Mouse (Mus musculus): Measurements from ENCODE around the gene Msto1.
"Not testable (repeated sequence)": the region's sequence is repeated elsewhere in the genome, so short reads cannot be mapped to it uniquely, and the experiment has no call there.

The Msto1 gene

DNA sequence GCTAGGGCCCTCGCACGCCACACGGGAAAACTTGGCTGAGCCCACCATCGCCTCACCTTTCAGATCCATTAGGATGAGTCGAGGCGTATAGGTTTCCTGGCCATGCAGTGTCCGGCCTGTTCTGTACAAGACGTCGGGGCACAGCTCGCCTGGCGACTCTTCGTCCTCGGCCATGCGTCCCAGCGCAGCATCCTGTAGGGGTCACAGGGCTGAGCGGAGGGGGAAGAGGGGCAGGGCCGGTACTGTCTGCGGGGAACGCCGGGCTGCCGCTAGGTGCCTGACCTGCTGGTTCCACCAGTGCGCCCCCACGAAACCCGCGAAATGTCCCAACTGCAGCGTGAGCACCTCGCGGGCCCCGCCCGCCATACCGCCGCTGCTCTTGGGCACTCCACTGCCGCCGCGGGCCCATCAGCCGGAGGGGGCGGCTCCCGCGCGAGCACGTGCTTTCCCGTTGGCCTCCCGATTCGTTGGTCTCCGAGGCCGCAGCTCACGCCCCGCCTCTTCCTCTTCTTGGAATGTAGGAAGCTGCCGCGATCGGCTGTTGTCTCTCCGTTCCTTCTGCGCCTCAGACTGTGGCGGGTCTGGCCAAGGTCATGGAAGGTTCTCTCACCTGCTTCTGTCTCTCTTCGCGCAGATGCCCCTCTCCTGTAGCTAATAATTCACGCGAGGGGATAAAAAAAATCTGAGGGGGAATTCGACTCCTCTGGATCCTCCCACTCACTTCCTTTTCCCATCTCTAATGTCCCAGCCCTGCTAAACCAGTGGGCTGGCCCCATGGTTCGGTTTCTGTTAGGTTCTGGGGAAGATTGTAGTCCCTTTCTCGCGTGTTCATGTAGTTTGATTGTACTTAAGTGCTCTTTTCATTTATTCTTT, at the start of gene Msto1:
Gene Msto1, minus strand, starts transcription at position 489 of the 873 bp plus-strand sequence.
- peak; percentile 87 for DNase-seq

DNA sequence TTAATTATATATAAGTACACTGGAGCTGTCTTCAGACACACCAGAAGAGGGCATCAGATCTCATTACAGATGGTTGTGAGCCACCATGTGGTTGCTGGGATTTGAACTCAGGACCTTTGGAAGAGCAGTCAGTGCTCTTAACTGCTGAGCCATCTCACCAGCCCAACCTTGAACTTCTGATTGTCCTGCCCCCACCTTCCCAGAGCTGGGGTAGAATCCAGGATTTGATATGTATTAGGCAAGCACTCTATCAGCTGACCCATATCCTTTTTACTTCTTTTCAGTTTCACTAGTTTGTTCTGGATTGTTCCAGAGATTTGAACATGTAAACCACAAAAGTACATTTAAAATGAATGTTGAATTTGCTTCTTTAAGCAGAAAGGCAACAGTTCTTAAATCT, 49.4 kb upstream of the Msto1 start:
- not testable (repeated sequence) for DNase-seq

DNA sequence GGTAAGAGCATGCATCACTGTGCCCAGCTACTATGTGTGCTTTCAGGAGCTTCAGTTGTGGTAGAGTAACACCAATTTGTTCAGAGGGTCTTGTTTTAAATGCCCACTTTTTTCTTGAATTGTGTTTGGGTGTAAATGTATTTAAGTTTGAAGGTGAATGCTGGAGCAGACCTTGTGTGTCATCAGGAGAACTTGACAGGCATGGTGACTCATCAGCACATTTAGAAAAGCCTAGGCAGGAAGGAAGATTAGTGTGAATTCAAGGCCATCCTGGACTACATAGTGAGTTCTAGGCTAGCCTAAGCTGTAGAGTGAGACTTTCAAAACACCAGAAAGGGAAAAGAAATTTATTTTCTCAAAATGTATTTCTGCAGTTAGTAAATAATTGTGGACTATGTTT, 39.9 kb upstream of the Msto1 start:
- no peak for DNase-seq

DNA sequence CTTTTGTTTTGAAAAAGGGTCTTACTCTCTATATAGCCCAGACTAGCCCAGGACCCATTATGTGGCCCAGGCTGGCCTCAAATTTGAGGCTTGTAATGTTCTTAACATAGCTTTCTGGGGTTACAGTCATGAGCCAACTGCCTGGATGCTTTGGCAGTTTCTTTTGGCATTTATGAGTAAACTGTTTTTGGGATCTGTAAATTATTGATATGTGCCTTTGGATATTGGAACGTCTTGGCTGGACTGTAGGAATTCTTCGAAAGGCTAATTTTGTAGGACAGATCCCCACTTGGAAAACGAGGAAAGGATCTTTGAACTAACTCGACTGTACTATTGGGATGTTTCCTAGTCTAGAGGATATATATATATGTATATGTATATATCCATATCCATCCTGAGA, 39.4 kb upstream of the Msto1 start:
- no peak for DNase-seq

DNA sequence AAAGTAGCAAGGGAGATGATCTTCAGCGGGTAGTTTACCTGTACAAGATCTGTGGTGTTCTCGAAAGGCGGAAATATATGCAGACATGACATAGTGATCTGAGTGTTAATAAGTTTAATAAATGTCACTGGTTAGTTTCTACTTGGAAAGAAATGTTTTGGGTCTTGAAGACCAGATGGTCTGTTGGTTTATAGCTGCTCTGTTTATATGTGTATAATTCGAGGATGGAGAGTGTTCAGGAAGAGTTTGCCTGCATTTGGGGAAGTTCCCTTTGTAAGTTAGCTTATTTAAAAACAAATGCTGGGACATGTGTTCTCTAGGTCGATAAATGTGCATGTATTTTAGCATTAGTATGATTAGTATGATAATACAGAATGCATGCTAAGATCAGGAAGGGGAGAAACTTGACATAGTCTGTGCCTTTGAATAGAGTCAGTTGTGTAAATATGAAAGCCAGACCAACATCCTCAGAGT, 37.6 kb upstream of the Msto1 start:
- no peak for DNase-seq

DNA sequence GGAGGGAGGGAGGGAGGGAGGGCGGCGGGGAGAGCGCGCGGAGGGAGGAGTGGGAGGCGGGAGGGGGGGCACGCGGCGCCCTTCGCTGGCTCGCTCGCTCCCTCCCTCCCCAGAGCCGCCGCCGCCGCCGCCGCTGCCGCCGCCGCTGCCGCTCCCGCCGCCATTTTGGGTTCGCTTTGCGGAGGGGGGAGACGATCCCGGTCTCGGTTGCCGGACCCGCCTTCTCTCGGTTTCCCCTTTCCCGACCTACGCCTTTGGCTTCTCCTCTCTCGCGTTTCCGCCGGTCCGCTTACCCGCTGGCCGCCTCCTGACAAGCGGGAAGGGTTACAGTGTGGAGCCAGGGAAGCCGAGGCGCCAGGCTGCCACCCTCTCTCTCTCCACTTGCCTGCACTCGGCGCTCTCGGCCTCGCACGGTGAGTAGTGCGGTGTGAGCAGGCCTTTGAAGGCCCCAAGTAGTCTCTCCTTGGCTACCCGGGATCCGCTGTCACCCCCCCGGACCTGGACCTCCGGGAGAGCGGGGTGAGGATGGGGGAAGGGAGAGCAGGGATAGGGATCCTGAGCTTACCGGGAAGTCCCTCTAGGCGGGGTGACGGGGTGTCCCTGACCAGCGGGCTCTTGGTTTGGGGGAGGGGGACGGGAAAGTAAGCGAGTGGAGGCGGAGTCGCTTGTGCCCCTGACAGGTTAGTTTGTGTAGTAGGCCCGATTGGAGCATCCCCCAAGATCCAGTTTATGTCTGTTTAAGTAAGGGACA, 37.0 kb upstream of the Msto1 start, which contains the start of the genes Ash1l and Dap3:
Gene Ash1l, plus strand, starts transcription at position 47 of the 751 bp plus-strand sequence.
Gene Dap3, minus strand, starts transcription at position 606 of the 751 bp plus-strand sequence.
- peak; percentile 73 for DNase-seq

DNA sequence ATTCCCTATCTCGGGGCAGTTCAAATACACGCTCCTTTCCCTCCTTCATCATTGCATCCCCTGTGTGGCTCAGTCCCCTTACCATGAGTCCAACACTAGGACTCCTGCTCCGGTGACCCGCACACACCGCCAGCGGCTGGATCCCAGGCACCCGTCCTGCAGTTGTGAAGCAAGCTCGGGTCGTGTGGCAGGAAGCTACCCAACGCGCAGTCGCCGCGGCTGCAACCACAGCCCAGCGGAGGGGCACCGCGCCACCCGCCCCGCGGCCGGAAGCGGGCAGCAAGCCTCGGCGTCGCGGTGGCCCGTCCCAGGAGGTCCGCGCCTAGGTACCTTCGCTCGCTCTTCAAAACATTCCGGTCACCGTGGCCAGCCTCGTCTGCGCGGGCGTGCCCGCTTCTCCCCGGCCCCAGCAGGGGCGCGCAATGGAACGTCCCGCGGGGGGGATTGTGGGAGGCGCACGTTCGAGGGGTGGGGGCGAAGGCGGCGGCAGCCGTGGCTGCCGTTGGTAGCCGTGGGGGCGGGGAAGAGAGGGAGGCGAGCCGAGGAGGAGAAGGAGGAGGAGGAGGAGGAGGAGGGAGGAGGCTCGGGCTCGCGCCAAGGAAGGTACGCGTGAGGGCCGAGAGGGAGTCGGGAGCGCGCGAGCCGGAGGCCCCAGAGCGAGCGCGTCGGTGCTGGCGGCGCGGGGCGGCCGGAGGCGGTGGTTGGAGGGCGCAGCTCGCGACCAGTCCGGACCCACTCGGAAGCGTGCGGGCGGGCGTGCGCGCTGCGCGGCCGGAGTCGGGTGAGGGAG, 36.2 kb upstream of the Msto1 start:
- peak; percentile 86 for DNase-seq

DNA sequence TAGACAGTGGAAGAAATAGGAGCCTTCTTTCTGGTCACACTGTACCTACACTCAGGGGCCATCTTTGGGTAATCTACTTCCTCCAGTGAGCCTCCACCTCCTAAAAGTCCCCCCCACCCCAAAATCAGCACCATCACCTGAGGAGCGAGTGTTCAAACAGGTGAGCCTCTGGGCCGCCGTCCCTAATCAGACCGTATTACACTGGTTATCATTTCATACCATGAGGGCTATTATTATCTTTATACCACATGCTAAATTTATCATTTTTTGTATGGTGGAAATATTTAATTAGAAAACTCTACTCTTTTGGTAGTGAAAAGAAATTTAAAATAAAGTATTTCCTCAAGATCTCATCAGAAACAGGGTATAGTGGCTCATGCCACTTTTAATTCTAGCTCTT, 30.3 kb upstream of the Msto1 start:
- no peak for DNase-seq

DNA sequence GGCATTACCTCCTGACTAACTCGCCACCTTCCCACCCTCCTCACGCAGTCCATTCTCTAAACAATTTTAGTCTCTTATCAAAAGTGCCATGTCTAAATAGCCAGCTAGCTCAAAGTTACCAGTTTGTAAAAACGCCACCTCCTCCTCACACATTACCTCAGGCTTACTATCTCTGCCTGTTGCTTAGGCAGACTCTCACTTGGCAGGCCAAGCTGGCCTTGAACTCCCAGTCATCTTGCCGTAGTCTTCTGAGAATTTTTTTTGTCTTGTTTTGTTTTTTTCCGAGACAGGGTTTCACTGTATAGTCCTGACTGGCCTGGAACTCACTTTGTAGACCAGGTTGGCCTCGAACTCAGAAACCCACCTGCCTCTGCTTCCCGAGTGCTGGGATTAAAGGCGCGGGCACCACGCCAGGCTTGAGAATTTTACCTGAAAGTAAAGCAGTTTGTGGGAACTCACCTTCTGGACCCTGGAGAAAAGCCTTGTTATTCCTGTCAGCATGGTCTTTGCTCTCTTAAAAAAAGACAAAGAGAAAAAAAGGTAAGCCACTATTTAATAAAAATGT, 28.6 kb upstream of the Msto1 start:
- no peak for DNase-seq

DNA sequence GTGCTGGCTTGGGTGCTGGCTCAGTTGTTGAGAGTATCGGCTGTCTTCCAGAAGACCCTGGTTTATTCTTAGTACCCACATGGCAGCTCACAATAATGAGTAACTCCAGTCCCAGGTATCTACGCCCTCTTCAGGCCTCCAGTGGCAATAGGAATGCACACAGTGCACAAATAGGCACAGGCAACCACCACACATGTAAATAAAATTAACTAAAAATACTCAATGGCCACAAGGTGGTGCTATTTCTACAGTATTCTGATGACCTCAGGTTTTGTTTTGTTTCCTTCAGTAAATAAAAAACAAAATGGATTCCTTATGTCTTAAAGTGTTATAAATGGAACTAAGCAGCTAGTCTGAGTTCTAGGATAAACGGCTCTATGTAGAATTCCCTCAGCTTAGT, 25.9 kb upstream of the Msto1 start:
- DNase-seq, result no peak

DNA sequence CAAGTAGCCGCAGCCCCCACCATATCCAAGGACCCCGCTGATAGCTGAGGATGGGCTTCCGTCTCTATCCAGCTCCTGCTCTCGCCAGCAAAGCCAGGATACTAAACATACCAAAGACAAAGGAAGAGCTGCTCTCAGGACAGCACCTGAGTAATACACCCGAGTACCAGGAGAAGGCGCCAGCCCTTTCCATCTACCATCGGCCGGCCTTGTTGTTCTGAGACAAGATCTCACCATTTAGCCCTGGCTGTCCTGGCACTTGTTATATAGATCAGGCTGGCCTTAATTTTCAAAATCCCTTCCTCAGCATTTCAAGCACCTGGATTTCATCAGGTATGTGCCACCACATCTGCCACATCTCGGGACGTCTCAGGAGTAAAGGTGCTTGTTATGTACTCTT, 25.3 kb upstream of the Msto1 start:
- DNase-seq, result no peak

DNA sequence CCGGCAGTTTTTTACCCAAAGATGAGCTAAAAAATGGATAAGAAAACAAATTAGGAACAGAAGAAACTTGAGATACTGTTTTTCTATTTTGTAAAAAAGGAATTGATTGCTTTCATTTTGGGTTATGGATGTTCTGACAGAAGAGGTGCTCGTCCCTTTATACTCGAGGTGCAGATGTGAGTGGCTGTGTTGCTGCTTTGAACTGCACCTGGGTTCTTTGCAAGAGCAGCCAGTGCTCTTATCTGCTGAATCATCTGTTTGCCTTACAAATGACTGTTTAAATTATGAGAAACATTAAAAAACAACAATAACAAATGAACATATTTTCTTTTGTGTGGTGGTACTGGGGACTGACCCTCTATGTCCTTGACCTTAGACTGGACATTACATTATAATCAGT, 15.7 kb upstream of the Msto1 start:
- DNase-seq, result no peak

DNA sequence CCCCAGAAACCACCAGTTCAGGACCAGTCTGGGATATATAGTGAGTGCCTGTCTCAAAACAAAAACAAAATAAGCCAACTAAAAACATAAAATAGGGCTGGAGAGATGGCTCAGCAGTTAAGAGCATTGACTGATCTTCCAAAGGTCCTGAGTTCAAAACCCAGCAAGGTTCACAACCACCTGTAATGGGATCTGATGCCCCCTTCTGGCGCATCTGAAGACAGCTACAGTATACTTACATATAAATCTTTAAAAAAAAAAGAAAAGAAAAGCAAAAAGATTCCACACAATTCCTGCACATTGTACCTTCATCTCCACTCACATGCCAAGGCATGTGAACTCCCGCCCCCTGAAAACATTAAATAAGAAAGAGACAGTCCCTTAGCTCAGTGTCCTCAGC, 11.9 kb upstream of the Msto1 start:
- no peak for DNase-seq

DNA sequence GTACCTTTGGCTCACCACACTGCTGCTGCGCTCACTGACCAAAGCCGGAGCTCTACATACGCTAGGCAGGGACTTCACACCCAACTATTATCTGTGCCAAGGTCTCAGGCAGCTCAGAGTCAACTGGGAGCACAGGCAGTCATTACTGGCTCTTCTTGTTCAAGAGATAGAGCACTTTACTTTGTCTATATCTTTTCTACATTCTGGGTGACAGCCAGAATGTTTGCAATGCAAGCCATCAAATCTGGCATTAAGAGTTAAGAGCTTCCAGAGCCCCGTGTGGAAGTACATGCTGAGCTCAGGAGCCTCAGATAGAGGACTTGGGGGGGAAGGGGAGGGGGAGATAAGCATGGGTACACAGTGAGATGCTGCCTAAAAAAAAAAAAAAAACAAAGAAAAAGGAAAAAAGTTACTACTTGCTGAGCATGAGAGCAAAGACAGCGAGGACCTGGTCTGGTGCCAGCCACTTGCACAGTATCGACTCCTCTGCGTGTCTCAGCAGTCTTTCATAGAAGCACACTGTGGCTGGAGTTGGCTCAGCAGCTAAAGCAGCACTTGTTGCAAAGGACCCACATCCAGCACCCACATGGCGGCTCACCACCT, 10.3 kb upstream of the Msto1 start:
- DNase-seq, result no peak

DNA sequence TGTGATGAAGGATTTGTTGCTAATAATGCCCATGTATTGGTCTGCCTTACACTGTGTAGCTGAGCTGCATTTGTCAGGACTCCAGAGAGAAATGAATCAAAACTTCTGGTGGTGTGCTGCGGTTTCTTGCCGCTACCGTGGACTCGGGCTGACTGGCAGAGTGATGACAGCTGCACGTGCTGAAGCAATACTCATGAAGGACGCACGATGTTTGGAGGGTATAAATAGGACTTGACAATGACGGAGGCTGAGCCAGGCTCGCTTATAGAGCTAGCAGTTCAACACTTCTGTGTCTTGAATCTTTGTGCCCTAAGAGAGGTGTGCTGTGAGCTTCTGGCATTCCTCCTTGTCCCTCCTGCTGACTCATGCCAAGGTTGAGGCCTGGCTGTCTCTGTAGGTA, 7.6 kb upstream of the Msto1 start:
- DNase-seq, result no peak

DNA sequence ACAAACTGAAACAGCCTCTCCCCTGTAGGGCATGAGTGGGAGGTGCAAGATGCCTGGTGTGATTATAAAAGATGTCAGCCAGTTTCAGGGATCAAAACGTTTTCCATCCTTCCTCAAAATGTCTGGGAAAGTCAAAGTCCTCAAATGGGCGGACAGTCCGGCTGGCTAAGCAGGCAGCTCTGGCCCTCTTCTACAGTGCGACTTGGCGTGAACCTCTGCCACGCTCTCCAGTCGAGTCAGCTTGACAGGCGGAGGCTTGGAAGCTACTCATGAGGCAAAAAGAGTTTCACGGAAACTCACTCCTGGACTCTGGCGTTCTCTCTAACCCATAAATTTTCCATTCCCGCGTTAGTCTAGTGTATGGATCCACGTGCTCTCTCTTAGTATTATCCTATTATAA, 5.2 kb upstream of the Msto1 start:
- DNase-seq, result no peak

DNA sequence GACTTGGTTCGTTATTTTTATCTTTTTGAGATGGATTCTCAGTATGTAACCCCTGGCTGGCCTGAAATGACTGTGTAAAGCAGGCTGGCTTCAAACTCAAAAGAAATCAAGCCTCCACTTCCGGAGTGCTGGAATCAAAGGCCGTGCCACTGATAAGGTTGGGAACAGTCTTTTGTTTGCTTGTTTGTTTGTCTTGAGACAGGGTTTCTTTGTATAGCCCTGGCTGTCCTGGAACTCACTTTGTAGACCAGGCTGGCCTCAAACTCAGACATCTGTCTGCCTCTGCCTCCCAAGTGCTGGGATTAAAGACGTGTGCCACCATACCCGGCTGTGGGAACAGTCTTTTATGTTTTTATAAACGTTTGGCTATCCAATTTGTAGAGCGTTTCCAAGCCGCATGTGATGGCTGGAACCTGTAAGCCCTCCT, 598 bp upstream of the Msto1 start:
- DNase-seq, result no peak

DNA sequence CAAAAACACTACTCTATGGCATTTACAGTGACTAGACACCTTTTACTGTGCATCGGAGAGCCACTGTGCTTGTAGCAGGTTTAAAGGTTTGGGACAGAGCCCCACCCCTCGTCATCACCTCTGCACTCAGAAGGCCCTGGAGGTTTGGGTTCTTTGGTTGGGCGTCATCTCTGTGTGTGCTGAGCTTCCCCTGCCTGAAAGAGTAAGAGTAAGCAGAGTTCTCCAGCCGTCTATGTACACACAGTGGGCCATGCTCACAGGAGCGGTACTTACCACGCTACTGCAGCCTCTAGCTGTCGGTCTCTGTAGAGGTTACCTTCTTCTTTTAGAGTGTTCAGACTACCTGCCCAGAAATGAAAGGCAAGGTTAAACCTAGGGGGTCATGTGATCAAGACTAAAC, 1.2 kb downstream of the Msto1 start:
- no peak for DNase-seq

DNA sequence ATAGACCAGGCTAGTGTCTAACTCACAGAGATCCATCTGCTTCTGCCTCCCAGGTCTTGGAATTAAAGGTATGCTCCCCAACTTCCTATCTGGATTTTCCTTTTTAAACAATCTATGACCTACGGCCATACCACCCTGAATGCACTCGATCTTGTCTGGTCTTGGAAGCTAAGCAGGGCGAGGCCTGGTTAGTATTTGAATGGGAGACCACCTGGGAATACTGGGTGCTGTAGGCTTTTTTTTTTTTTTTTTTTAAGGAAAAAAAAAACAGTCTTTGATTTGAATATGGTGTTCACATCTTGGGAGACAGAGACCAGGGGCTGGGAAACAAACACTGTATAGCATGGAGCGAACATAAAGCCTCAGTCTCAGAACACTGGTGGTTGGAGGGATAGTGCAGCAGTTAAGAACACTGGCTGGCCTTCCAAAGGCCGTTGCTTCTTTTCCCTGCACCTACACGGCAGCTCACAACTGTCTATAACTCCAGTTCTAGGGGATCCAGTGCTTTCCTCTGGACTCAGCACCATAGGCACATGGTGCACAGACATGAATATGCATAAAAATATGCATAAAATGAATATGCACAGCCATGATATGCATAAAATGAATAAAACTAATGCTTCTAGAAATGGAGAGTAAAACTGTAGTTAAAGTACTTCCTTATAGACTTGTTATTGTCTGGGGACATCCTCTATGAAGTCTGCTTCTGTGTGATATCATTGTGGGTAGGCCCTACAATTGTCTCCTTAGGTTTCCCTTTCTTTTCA, 7.2 kb downstream of the Msto1 start:
- no peak for DNase-seq

DNA sequence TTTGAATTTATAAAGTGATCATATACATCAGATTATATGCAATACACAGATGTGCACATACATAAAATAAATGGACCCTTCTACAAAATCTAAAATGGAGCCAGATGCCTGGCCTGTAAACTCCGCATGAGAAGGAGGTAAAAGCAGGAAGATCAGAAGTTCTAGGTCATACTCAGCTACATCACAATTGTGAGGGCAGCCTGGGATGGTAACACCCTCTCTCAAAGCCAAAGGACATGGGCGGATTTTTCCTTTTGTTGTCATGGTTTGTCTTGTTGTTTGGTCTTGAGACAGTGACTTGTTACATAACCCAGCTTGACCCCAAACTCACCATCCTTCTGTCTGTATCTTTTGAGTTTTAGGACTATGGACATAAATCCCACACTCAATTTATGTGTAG, 8.1 kb downstream of the Msto1 start:
- DNase-seq, result no peak

DNA sequence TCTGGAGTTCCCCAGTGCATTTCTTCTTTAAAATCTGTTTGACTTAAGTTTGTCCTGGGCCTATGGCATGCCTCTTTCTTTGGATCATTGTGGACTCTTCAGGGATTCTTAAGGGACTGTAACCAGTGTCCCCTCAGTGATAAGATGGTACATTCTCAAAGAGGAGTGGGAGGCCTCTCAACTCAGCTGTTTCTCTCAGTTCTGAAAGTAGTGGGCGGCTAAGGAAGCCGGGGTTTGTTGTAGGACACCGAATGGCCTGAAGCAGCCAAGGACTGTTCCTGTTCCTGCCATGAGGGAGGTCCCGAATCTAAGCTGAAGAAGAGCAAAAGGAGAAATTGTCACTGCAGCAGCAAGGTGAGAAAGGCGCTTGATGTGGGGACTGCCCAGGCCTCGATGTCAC, 8.6 kb downstream of the Msto1 start:
- no peak for DNase-seq

DNA sequence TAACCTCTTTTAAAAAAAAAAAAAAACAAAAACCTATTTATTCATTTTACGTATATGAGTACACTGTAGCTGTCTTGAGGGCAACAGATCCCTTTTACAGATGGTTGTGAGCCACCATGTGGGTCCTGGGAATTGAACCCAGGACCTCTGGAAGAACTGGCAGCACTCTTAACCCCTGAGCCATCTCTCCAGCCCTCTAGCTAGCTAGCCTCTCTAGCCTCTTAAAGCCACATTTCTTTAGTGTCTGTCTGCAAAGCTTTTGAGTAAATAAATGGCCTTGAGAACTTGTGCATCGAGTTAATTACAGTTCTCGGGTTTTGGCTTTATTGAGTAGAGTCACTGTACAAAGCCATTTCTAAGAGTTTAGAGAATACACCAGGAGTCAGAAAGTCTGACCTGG, 9.0 kb downstream of the Msto1 start:
- no peak for DNase-seq

Data from cerebellum, adult 11 months (tissue).